Mouse (Mus musculus) frontal cortex, postnatal 36 days (tissue): ENCODE results near the gene Tmtc1.

Experiments used
- DNase-seq, 2 experiments: peaks; one replicate each; pipeline ENCODE4 v3.0.0; 2022; ENCODE audit warnings: low spot score in 2 of 2

The Tmtc1 gene

GRCm38 (mm10) chr6:148241685-148242084 lies 202.5 kb downstream of the Tmtc1 start:
- DNase-seq, result no peak

GRCm38 (mm10) chr6:148239311-148239710 lies 204.9 kb downstream of the Tmtc1 start:
- no peak for DNase-seq

DNA sequence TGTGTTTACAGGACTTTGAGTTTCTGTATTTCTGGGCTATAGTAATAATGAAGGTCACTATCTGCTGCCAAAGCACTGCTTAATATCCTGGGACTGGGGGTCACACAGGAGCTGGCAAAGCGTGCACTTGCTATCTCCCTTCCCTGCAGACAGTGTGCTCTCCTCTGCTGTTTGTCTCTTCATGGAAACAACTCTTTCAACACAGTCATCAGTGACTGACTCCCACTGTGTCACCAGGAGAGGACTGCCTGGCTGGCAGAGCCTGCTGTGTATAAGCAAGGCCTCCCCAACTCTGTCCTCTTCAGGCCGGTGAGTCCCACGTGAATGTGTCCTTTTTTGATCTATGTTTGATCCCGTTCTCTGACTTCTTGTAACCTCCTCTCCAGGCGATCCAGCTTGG lies 206.7 kb downstream of the Tmtc1 start:
- DNase-seq, result no peak

DNA sequence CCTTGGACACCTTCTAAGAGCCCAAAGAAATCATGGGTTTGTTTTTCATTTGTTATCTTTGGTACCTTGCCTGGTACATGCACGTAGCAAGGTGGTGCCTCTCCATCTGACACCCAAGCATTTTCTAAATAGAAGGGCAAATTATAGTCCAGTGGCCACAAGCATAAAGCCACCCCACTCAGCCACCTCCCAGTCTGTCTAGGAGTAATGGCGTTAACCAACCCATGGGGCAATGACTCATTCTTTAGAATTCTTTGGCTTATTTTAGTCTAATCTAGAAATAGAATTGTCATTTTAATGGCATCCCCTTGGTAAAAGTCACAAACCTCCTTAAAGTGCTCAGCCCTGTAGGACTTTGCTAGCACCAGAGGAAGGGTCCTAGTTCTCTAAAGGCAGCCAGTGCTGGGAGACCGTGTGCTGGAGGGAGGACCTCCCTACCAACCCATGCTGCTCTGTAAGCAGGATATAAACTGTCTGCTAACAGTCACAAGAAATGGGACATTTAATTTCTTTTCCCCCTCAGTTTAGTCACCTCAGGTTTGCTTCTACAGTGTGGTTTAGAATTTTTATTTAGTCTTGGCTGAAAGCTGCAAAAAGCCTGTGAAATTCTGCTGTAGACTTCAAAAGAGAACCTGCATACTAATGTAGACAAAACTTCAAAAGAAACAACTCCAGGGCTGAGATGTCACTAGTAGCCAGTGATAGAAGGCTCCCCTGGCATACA lies 209.9 kb downstream of the Tmtc1 start:
- DNase-seq, result no peak

- DNase-seq, result no peak
These were observed 216.6 kb downstream of the Tmtc1 start for GRCm38 (mm10) chr6:148227542-148227941.

GRCm38 (mm10) chr6:148222686-148223085 lies 221.5 kb downstream of the Tmtc1 start:
- no peak for DNase-seq

DNA sequence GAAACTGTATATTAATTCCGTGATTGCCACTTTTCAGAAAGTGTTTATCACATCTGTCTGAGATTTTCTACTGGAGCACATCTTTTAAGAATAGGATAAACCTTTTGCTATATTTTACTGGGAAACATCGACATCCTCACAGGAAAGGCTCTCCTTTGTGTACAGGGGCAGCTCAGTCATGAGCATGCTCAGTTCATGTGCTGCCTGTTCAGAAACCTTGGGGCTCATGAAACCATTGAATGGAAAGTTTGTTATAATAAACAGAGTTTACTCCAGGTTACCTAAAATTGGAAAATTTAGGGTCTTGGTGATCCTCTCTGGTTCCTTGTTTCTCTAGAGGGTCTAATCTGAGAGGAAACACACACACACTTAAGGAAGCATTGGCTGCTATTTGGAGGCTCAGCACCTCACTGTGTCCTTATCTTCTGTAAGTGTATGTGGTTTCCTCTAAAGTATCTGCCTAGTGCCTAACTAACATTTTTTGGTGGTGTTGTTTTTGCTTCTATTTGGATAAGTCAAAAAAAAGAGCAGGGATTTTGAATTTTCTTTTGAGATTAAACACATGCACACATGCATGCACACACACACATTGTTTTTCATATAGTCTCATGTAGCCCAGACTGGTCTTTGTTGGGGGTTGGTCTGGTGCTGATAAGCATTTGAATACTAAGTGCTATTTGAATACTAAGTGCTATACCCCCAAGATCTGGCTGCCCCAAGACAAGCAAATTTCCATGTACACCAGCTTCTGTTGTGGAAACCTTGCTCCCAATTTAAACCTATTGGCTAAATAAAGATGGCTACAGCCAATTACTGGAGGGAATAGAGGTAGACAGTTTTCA lies 225.7 kb downstream of the Tmtc1 start:
- DNase-seq, result no peak

GRCm38 (mm10) chr6:148216752-148217151 lies 227.4 kb downstream of the Tmtc1 start:
- DNase-seq, result no peak

- DNase-seq, result peak; percentile 50 to 72
These were observed 229.4 kb downstream of the Tmtc1 start for GRCm38 (mm10) chr6:148214765-148215164.

- DNase-seq, result peak; percentile 97 to 99
These were observed 232.1 kb downstream of the Tmtc1 start, which contains the start of gene Ergic2 for GRCm38 (mm10) chr6:148211897-148212680. TSS of gene Ergic2 (minus strand) at chr6:148212374.

DNA sequence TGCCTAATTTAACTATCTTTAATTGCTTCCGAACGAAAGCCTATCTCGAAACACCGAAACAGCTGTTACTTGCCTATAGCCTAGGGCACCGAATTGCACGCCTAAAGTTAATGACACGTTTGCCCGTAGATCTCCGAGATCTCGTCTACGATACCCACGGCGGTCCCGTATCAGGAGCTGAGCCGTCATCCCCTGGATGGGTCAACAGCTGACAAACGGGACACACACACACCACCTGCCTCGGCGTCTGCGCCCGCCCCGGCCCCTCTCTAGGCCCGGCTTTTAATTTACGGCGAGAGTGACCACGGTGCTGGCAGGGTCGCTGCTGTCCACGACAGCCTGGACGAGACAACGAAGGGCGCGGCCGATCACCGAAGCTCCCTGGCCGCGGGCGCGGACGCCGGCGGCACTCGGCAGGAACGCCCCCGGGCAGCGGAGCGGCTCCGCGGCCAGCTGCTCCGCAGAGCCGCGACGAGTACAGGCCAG lies 232.8 kb downstream of the Tmtc1 start:
- DNase-seq, result no peak

DNA sequence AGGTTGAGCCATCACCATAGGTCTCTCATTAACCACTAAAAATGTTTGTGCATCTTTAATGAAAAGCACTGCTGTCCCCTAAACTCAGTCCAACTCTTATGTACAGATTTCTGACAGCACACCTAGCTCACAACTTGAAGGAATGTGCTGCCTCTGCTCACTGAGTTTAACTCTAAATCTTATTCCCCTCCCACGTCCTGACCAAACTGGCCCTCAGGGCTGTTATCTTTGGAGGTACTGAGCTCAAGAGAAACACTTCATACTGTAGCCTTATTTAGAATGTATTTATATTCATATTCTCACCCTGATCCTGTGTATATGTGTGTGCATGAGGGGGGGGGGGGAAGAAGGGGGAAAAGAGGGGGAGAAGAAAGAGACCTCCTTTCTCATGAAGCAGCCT lies 236.7 kb downstream of the Tmtc1 start:
- no peak for DNase-seq

GRCm38 (mm10) chr6:148205134-148205533 lies 239.1 kb downstream of the Tmtc1 start:
- DNase-seq, result no peak

GRCm38 (mm10) chr6:148199729-148200128 lies 244.5 kb downstream of the Tmtc1 start:
- no peak for DNase-seq

GRCm38 (mm10) chr6:148199177-148199576 lies 245.0 kb downstream of the Tmtc1 start:
- DNase-seq, result no peak

DNA sequence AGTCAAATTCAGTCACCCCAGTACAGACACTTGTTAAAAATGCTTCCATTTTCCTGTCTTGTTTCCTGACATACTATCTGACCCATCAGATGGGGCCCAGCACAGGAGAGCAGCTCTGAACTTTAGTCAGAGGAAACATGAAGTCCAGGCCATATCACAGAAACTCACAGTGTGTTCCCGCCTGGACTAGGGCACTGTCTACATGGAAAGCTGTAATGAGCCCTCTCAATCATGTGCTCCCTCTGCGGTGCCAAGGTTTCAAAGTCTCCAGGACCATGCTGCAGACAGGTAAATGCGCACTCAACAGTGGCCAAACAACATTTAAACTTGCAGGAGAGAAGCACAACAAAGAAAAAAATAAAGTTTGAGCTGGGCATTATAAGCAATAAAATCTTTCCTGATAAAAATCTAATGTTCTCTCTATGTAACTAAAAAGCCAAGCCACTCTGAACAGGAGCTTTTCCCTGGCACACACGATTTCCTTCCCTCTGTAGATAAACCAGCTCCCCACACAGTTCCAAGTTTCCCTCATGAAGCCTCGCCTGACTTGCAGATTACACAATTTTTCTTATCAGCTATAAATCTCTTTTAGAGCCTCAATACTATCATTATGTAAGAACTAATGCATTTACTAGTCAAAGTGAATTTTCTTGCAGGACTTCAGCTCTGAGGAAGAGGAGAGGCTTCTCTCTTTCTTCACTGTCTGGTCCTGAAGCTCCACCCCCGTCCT lies 250.1 kb downstream of the Tmtc1 start:
- no peak for DNase-seq

DNA sequence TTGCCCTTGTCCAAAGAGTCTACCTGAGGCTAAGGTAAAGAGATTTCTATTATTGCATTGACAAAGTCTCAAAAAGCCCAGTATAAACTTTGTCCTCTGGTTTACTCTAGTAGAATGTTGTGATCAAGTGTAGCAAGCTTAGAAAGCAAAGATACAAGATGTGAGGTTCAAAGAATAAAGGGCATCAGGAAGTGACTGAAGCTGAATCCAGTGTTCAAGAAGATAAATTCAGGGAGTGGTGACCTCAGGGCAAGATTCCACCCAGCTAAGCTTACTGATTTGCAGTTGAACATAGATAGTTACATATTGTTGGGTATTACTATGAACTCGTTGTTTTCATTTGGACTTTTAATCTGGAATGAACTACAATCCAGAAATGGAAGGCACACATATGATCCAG lies 258.5 kb downstream of the Tmtc1 start:
- DNase-seq, result no peak
